Mouse (Mus musculus) heart, embryonic 15.5 days (tissue): ENCODE measurements at regions not wholly inside any gene's neighbourhood (a gene's known extent, or its start where the extent isn't known, plus 50 kb on each side); places are given as distances from the start of the nearest gene placed in this dataset.

ENCODE experiments used
- ATAC-seq: fragments of 200-750 bp; cut with Nextera tagmentation; replicated peaks from 2 replicates; pipeline ENCODE4 v1.8.0; 2017; ENCODE audit warnings: low read depth, moderate TSS enrichment; ENCODE audit not compliant: insufficient number of reproducible peaks, insufficient read depth, low FRiP score
- H3K27ac ChIP-seq: fragments of 300-500 bp; sonication (generic); 2 replicates; pipeline ENCODE4 v1.5.1; 2015; ENCODE audit warnings: mild to moderate bottlenecking, inconsistent platforms
- H3K27me3 ChIP-seq: fragments of 300-500 bp; sonication (generic); 2 replicates; pipeline ENCODE4 v1.6.1; 2015; ENCODE audit warnings: inconsistent platforms
- H3K36me3 ChIP-seq: fragments of 300-500 bp; sonication (generic); 2 replicates; pipeline ENCODE4 v1.6.1; 2015; ENCODE audit warnings: mild to moderate bottlenecking, inconsistent platforms
- H3K4me1 ChIP-seq: fragments of 300-500 bp; sonication (generic); replicated peaks from 2 replicates; pipeline ENCODE4 v1.6.1; 2015; ENCODE audit warnings: inconsistent platforms
- H3K4me2 ChIP-seq: fragments of 300-500 bp; sonication (generic); 2 replicates; pipeline ENCODE4 v1.6.1; 2015; ENCODE audit warnings: inconsistent platforms, mild to moderate bottlenecking, moderate library complexity
- H3K4me3 ChIP-seq: fragments of 300-500 bp; sonication (generic); 2 replicates; pipeline ENCODE4 v1.5.1; 2015; ENCODE audit warnings: mild to moderate bottlenecking, inconsistent platforms
- H3K9ac ChIP-seq: fragments of 300-500 bp; sonication (generic); 2 replicates; pipeline ENCODE4 v1.6.1; 2015; ENCODE audit warnings: mild to moderate bottlenecking, inconsistent platforms
- H3K9me3 ChIP-seq: fragments of 300-500 bp; sonication (generic); replicated peaks from 2 replicates; pipeline ENCODE4 v1.6.1; 2016; ENCODE audit warnings: inconsistent platforms
- WGBS: fragments of 180-500 bp; shearing (Covaris S2); methylation state at CpG from one replicate; pipeline ENCODE4 v1.1.7; 2015; ENCODE audit warnings: mixed read lengths; 5-methylcytosine and 5-hydroxymethylcytosine counted together

- no peak for ATAC-seq
- no peak overlapping the region for H3K27ac ChIP-seq
- H3K9me3 ChIP-seq, result no peaks in the 10 kb centered on the region
- peaks cover 28% of the 10 kb centered on the region for H3K27me3 ChIP-seq
- peaks cover 4% of the 10 kb centered on the region for H3K4me1 ChIP-seq
- H3K4me2 ChIP-seq, result peak overlapping the region; percentile 98
- peak overlapping the region; percentile 56 for H3K4me3 ChIP-seq
- WGBS, result 14% methylated on average over 9 of the region's 9 CpGs
- H3K36me3 ChIP-seq, result no peaks in the 10 kb centered on the region
- H3K9ac ChIP-seq, result no peak overlapping the region
These were observed 56.1 kb downstream of the Foxi3 start for GRCm38 (mm10) chr6:71012436-71012822.

GRCm38 (mm10) chr6:71012823-71013461 is 56.6 kb downstream of the Foxi3 start:
- Histone ChIP-seq H3K27me3 (peaks cover 28% of the 10 kb centered on the region), H3K36me3 (no peaks in the 10 kb centered on the region), H3K4me1 (peaks cover 4% of the 10 kb centered on the region), H3K4me2 (peak overlapping the region; percentile 98), H3K4me3 (peak overlapping the region; percentile 56), H3K9ac (peak overlapping the region; percentile 47), H3K9me3 (no peaks in the 10 kb centered on the region), H3K27ac (no peak overlapping the region)
- under 1% methylated on average over 38 of the region's 38 CpGs for WGBS
- ATAC-seq, result peak; percentile 53

- H3K27me3 ChIP-seq, result peaks cover 28% of the 10 kb centered on the region
- no peak overlapping the region for H3K4me2 ChIP-seq
- no peak for ATAC-seq
- H3K9ac ChIP-seq, result no peak overlapping the region
- H3K27ac ChIP-seq, result no peak overlapping the region
- 4% methylated on average over 1 of the region's 1 CpGs for WGBS
- no peaks in the 10 kb centered on the region for H3K9me3 ChIP-seq
- no peaks in the 10 kb centered on the region for H3K36me3 ChIP-seq
- peaks cover 4% of the 10 kb centered on the region for H3K4me1 ChIP-seq
- no peak overlapping the region for H3K4me3 ChIP-seq
These were observed 60.1 kb downstream of the Foxi3 start for GRCm38 (mm10) chr6:71016388-71016787.

- no peaks in the 10 kb centered on the region for H3K36me3 ChIP-seq
- no peak overlapping the region for H3K4me3 ChIP-seq
- H3K4me2 ChIP-seq, result no peak overlapping the region
- H3K4me1 ChIP-seq, result no peaks in the 10 kb centered on the region
- ATAC-seq, result no peak
- no peak overlapping the region for H3K27ac ChIP-seq
- H3K9ac ChIP-seq, result no peak overlapping the region
- H3K9me3 ChIP-seq, result no peaks in the 10 kb centered on the region
- 20% methylated on average over 9 of the region's 9 CpGs for WGBS
- no peaks in the 10 kb centered on the region for H3K27me3 ChIP-seq
These were observed 65.0 kb downstream of the Foxi3 start for GRCm38 (mm10) chr6:71021353-71021752.

- H3K27me3 ChIP-seq, result no peaks in the 10 kb centered on the region
- H3K36me3 ChIP-seq, result no peaks in the 10 kb centered on the region
- no peak overlapping the region for H3K9ac ChIP-seq
- H3K27ac ChIP-seq, result no peak overlapping the region
- no peaks in the 10 kb centered on the region for H3K9me3 ChIP-seq
- no peaks in the 10 kb centered on the region for H3K4me1 ChIP-seq
- H3K4me3 ChIP-seq, result no peak overlapping the region
- no peak overlapping the region for H3K4me2 ChIP-seq
- WGBS, result 72% methylated on average over 4 of the region's 4 CpGs
- no peak for ATAC-seq
These were observed 69.1 kb downstream of the Foxi3 start for GRCm38 (mm10) chr6:71025472-71025871.

- no peaks in the 10 kb centered on the region for H3K9me3 ChIP-seq
- no peaks in the 10 kb centered on the region for H3K27me3 ChIP-seq
- no peak overlapping the region for H3K9ac ChIP-seq
- no peak for ATAC-seq
- no peak overlapping the region for H3K4me2 ChIP-seq
- 77% methylated on average over 6 of the region's 6 CpGs for WGBS
- H3K4me1 ChIP-seq, result no peaks in the 10 kb centered on the region
- H3K4me3 ChIP-seq, result no peak overlapping the region
- H3K36me3 ChIP-seq, result no peaks in the 10 kb centered on the region
- no peak overlapping the region for H3K27ac ChIP-seq
These were observed 73.3 kb downstream of the Foxi3 start for GRCm38 (mm10) chr6:71029663-71030062.

- Histone ChIP-seq H3K27me3 (no peaks in the 10 kb centered on the region), H3K27ac (no peak overlapping the region), H3K9ac (no peak overlapping the region), H3K36me3 (no peaks in the 10 kb centered on the region), H3K4me3 (no peak overlapping the region), H3K4me2 (no peak overlapping the region), H3K9me3 (no peaks in the 10 kb centered on the region), H3K4me1 (no peaks in the 10 kb centered on the region)
- WGBS, result 62% methylated on average over 5 of the region's 5 CpGs
- ATAC-seq, result no peak
These were observed 74.2 kb downstream of the Foxi3 start for GRCm38 (mm10) chr6:71030541-71030940.

- 83% methylated on average over 3 of the region's 3 CpGs for WGBS
- Histone ChIP-seq H3K4me1 (peaks cover 7% of the 10 kb centered on the region; the same call in 1 of the 2 replicates), H3K36me3 (no peaks in the 10 kb centered on the region), H3K9me3 (no peaks in the 10 kb centered on the region), H3K27ac (no peak overlapping the region), H3K4me2 (no peak overlapping the region), H3K9ac (no peak overlapping the region), H3K4me3 (no peak overlapping the region), H3K27me3 (no peaks in the 10 kb centered on the region)
- no peak for ATAC-seq
These were observed 87.9 kb downstream of the Foxi3 start for GRCm38 (mm10) chr6:71044241-71044640.

- no peak overlapping the region for H3K9ac ChIP-seq
- H3K9me3 ChIP-seq, result no peaks in the 10 kb centered on the region
- peaks cover 5% of the 10 kb centered on the region for H3K27me3 ChIP-seq
- no peak overlapping the region for H3K27ac ChIP-seq
- peaks cover 7% of the 10 kb centered on the region; the same call in 1 of the 2 replicates for H3K4me1 ChIP-seq
- no peak overlapping the region for H3K4me3 ChIP-seq
- H3K36me3 ChIP-seq, result no peaks in the 10 kb centered on the region
- no peak overlapping the region for H3K4me2 ChIP-seq
- WGBS, result 81% methylated on average over 4 of the region's 4 CpGs
- ATAC-seq, result no peak
These were observed 88.9 kb downstream of the Foxi3 start for GRCm38 (mm10) chr6:71045261-71045660.

- Histone ChIP-seq H3K27ac (no peak overlapping the region), H3K9me3 (no peaks in the 10 kb centered on the region), H3K36me3 (no peaks in the 10 kb centered on the region), H3K4me1 (peaks cover 7% of the 10 kb centered on the region; the same call in 1 of the 2 replicates), H3K27me3 (peaks cover 12% of the 10 kb centered on the region), H3K4me3 (peak overlapping the region; percentile 50), H3K9ac (peak overlapping the region; percentile 2; the same call in 1 of the 2 replicates), H3K4me2 (peak overlapping the region; percentile 84)
- 1% methylated on average over 38 of the region's 38 CpGs for whole genome bisulfite sequencing
- ATAC-seq, result no peak
These were observed 92.1 kb downstream of the Foxi3 start for GRCm38 (mm10) chr6:71048199-71049094.

GRCm38 (mm10) chr6:71050248-71050647 is 93.9 kb downstream of the Foxi3 start:
- Histone ChIP-seq H3K36me3 (no peaks in the 10 kb centered on the region), H3K27ac (no peak overlapping the region), H3K4me2 (no peak overlapping the region), H3K27me3 (peaks cover 12% of the 10 kb centered on the region), H3K4me3 (no peak overlapping the region), H3K4me1 (peaks cover 7% of the 10 kb centered on the region; the same call in 1 of the 2 replicates), H3K9ac (no peak overlapping the region), H3K9me3 (no peaks in the 10 kb centered on the region)
- ATAC-seq, result no peak
- 55% methylated on average over 5 of the region's 5 CpGs for WGBS
